Mouse (Mus musculus): Measurements from ENCODE around the gene Ttk. TPM values are rescaled to one million over a fixed set of nuclear protein-coding genes. Genes with fewer than 3 reads are reported as not detected.
A peak's percentile ranks its signal among the peaks of the same experiment; 100 is the strongest.

Gene Ttk
- polyA plus RNA-seq (2015; fragmentation: Nextera tagmentation; extraction: Ambion mirVana), result 3.4 and 9.3 TPM in 2 replicates

DNA sequence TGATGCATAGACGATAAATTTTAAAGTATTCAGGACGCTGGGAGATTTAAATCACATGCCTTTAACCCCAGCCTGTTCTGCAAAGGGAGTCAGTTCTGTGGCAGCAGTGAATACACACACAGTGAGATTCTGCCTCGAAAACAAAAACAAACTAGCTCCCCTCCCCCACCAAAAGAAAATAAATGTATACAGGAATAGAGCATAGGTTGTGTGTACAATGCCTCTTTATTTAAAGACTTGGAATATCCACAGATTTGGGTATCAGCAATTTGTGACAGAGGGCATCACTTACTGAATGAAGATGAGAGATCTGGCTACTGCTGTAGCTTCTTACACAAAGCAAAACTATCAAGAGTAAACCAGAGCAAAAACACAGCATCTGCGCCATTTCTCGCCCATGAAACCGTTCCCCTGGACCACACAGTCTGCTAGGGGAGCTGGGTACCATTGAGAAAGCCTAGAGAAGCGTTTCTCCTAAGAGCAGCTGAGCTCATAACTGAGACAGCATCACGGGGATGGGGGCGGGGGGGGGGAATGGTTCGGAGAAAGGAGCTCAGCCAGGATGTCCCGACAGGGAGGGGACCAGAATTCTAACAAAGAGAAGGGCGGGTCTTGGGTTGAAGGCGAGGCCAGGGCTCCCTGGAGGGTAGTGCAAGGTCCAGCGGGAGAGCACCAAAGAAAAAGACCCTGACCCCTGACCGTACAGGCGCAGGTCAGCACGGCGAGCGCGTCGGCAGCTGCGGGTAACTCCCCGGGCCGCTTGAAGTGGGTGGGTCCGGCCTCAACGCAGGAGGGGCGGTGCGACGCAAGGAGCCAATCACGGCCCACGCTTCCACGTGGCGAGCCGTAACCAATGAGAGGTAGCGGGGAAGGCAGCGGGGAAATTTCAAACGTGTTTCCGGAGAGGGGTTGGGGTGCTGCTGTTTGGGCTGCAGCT lies at the start of gene Ttk:
Gene Ttk (plus strand): TSS at position 879 of the 937 bp plus-strand sequence.
- H3K27me3 ChIP-seq (replicated peaks), result no peaks in the 10 kb centered on the region
- no peaks in the 10 kb centered on the region for H3K9me3 ChIP-seq (replicated peaks)
- ATAC-seq (ENCODE audit: low FRiP score), result peak; percentile 100
- H3K27ac ChIP-seq (replicated peaks), result peak within 1 kb of the TSS; percentile 97
- WGBS, result under 1% methylated on average over 38 of the region's 38 CpGs
- peak within 1 kb of the TSS; percentile 97 for H3K4me2 ChIP-seq
- peak within 1 kb of the TSS; percentile 76 for H3K9ac ChIP-seq (replicated peaks)
- peaks cover 5% of the 10 kb centered on the region for H3K4me1 ChIP-seq
- H3K4me3 ChIP-seq (replicated peaks), result peak within 1 kb of the TSS; percentile 72
- H3K36me3 ChIP-seq, result no peaks in the 10 kb centered on the region

DNA sequence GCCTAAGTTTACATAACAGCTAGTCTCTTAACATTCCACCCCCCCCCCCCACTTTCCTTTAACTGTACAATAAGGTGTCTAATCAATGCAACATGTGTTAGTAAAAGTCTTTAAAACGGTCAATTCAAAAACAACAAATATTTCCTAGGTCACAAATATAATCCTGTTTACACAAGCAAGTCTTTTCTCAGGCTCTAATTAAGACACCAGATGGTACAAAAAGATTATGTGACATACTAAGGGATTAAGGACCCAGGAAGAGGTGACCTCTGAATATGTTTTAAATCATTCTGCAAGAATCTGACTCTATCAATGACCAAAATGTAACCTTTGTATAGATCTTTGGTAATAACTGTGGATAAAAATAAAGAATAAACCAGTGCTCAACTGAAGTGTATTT lies 49.0 kb upstream of the Ttk start:
- Histone ChIP-seq H3K36me3 (peaks cover 49% of the 10 kb centered on the region), H3K9me3 (replicated peaks) (no peaks in the 10 kb centered on the region), H3K4me3 (replicated peaks) (no peak overlapping the region), H3K27me3 (replicated peaks) (no peaks in the 10 kb centered on the region), H3K27ac (replicated peaks) (no peak overlapping the region), H3K4me1 (no peaks in the 10 kb centered on the region), H3K4me2 (no peak overlapping the region), H3K9ac (replicated peaks) (no peak overlapping the region)
- ATAC-seq (ENCODE audit: low FRiP score), result no peak
- WGBS, result 90% methylated on average over 1 of the region's 1 CpGs

DNA sequence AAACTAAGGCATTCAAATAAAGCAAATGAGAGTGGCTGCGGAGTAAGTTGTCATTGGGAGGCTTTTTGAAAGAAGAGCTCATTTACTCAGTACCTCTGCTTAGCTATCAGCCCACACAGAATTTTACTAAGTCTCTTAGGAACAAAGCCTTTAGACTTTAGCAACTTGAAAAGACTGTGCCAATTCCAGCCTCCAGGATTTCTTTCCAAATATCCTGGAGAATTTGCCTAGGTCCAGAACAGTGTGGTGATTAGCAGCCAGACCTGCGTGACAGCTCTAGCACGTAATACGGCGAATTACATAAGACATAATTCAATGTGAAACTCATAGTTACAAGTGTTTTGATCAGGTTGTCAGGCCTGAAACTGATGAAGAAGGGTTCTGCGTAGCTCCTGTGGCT lies 45.2 kb upstream of the Ttk start:
- H3K36me3 ChIP-seq, result peaks cover 29% of the 10 kb centered on the region
- H3K9ac ChIP-seq (replicated peaks), result no peak overlapping the region
- H3K9me3 ChIP-seq (replicated peaks), result no peaks in the 10 kb centered on the region
- no peak overlapping the region for H3K4me2 ChIP-seq
- WGBS, result 93% methylated on average over 6 of the region's 6 CpGs
- H3K27me3 ChIP-seq (replicated peaks), result no peaks in the 10 kb centered on the region
- H3K4me1 ChIP-seq, result no peaks in the 10 kb centered on the region
- no peak overlapping the region for H3K27ac ChIP-seq (replicated peaks)
- no peak overlapping the region for H3K4me3 ChIP-seq (replicated peaks)
- ATAC-seq (ENCODE audit: low FRiP score), result no peak

DNA sequence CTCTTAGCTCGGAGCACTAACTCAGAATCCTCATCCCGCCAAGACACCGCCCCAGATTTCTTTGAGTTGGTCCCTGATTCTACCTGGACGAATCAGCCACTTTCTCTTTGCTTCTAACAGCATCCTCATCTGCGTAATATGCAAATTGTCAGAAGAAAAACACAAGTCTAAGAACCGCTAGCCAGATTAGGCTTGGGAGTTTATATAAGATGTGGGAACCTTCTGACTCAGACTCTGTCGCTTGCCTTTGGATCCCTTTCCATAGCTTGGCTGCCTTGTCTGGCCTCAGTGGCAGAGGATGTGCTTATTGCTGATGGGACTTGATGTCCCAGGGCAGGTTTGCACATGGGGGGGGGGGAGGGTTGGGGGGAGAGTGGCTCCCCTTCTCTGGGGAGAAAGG lies 37.6 kb upstream of the Ttk start:
- Histone ChIP-seq H3K27me3 (replicated peaks) (no peaks in the 10 kb centered on the region), H3K9ac (replicated peaks) (no peak overlapping the region), H3K36me3 (0 out of 2 replicates have a peak, but pooled peaks cover 3% of the 10 kb centered on the region), H3K4me2 (no peak overlapping the region), H3K4me1 (peaks cover 6% of the 10 kb centered on the region; the same call in 1 of the 2 replicates), H3K4me3 (replicated peaks) (no peak overlapping the region), H3K9me3 (replicated peaks) (no peaks in the 10 kb centered on the region), H3K27ac (replicated peaks) (no peak overlapping the region)
- WGBS, result 92% methylated on average over 7 of the region's 7 CpGs
- no peak for ATAC-seq (ENCODE audit: low FRiP score)

- 0 out of 2 replicates have a peak, but pooled peaks cover under 1% of the 10 kb centered on the region for H3K36me3 ChIP-seq
- no peak for ATAC-seq (ENCODE audit: low FRiP score)
- WGBS, result 74% methylated on average over 8 of the region's 8 CpGs
- peaks cover 15% of the 10 kb centered on the region; the same call in 1 of the 2 replicates for H3K4me1 ChIP-seq
- no peak overlapping the region for H3K9ac ChIP-seq (replicated peaks)
- H3K4me3 ChIP-seq (replicated peaks), result no peak overlapping the region
- H3K27ac ChIP-seq (replicated peaks), result no peak overlapping the region
- no peaks in the 10 kb centered on the region for H3K9me3 ChIP-seq (replicated peaks)
- no peak overlapping the region for H3K4me2 ChIP-seq
- no peaks in the 10 kb centered on the region for H3K27me3 ChIP-seq (replicated peaks)
These were observed 36.6 kb upstream of the Ttk start for GRCm38 (mm10) chr9:83797898-83798297.

DNA sequence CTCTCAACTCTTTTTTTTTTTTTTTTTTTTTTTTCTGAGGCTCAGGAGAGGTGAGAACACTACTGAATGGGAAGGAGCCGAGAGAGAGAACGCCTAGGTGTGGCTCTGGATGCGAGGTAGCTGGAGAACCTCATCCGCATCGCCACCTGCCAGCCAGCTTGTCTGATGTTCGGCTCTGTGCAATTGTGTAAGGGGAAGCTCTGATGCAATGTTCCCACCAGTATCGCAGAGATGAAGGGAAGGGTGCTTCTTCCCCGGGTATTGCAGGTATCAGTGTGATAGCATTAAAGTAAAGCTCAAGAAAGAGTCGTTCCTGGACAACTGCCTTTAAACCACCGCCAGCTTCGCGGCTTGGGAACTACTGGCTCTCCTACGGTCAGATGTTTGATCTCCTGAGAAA lies 30.1 kb upstream of the Ttk start:
- H3K27ac ChIP-seq (replicated peaks), result no peak overlapping the region
- no peak for ATAC-seq (ENCODE audit: low FRiP score)
- H3K9me3 ChIP-seq (replicated peaks), result no peaks in the 10 kb centered on the region
- peaks cover 34% of the 10 kb centered on the region for H3K4me1 ChIP-seq
- WGBS, result 60% methylated on average over 13 of the region's 13 CpGs
- peak overlapping the region; percentile 80 for H3K4me2 ChIP-seq
- H3K4me3 ChIP-seq (replicated peaks), result peak overlapping the region; percentile 90
- no peaks in the 10 kb centered on the region for H3K27me3 ChIP-seq (replicated peaks)
- H3K9ac ChIP-seq (replicated peaks), result peak overlapping the region; percentile 94; the same call in 1 of the 2 replicates
- H3K36me3 ChIP-seq, result no peaks in the 10 kb centered on the region

DNA sequence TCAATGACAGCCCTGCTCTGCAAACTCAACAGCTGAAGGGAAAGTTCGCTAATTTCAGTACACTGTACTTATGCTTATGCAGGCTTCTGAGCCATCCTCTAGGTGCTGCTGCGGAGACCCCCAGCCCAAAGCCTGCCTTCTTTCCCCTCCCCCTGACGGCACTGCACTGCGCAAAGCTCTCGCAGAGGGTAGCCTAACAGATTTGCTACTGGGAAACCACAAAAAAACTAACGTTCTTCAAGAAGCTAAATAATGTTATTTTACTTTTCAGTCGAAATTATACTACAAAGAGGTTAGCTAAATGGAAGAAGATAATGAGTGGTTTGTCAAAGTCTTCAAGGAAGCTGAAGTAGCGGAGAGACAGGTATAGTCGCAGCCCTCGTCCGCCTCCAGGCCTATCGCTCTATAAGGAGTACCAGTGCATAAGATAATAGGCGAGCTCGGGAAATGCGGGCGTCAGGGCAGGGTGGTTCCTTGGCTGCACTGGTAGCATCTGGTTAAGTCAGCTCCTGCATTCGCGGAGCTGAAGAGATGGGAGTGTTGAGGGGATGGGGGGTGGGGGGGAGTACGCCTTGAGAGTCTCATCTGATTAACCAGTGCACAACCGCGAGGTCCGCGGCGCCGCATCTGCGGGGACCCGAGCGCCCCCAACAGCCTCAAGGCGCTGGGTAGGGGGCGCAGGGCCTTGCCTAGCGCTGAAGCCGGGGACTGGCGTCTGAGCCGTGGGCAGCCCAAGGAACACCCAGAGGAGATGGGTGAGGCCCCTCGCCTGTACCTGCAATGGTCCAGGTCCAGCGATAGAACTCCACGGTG lies 29.1 kb upstream of the Ttk start:
- WGBS, result 0% methylated on average over 37 of the region's 37 CpGs
- peak overlapping the region; percentile 94 for H3K27ac ChIP-seq (replicated peaks)
- H3K4me1 ChIP-seq, result peaks cover 34% of the 10 kb centered on the region
- peak overlapping the region; percentile 80 for H3K4me2 ChIP-seq
- no peaks in the 10 kb centered on the region for H3K36me3 ChIP-seq
- peak overlapping the region; percentile 94 for H3K9ac ChIP-seq (replicated peaks)
- no peaks in the 10 kb centered on the region for H3K27me3 ChIP-seq (replicated peaks)
- ATAC-seq (ENCODE audit: low FRiP score), result peak; percentile 89
- no peaks in the 10 kb centered on the region for H3K9me3 ChIP-seq (replicated peaks)
- peak overlapping the region; percentile 90 for H3K4me3 ChIP-seq (replicated peaks)

DNA sequence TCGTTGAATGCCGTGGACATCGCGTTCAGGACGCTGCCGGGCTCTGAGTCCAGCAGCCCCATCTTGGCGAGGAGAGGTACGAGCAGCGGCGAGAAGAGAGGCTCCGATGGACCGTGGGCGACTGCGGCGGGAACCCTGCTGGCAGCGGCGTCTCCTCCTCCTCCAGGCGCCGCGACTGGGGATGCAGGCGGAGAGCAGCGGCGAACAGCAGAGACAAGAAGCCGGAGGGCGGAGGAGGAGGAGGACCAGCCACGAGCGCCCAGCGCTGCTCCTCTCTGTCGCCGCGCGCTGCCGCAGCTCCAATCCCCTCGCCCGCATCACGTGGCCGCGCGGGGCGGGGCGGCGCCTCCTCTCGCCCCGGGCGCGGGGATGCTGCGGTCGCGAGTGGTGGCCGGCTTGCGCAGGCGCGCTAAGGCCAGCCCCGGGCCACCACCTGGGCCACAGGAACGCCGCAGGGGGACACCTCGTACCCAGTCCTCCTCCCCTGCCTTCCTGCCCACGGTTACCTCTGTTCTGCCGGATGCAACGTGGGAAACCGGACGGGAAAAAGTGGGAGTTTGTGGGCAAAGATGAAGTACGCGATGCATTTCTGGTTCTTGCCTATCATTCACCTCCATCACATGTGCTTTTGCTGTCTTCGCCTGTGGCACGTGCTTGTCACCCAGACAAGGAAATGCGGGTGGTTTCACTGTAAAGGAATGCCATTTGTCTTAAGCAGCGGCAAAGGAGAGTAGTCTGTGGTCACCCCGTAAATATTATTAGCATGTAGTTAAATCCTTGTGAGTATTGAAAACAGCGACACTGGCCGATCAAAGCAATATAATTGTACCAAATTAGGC lies 28.3 kb upstream of the Ttk start, which contains the start of gene Elovl4:
Gene Elovl4 (minus strand): TSS at position 301 of the 839 bp plus-strand sequence.
- H3K4me3 ChIP-seq (replicated peaks), result peak within 1 kb of the TSS; percentile 90
- H3K4me1 ChIP-seq, result peaks cover 34% of the 10 kb centered on the region
- H3K27ac ChIP-seq (replicated peaks), result peak within 1 kb of the TSS; percentile 94
- under 1% methylated on average over 65 of the region's 71 CpGs for WGBS
- H3K9ac ChIP-seq (replicated peaks), result peak within 1 kb of the TSS; percentile 94
- H3K36me3 ChIP-seq, result no peaks in the 10 kb centered on the region
- peak within 1 kb of the TSS; percentile 80 for H3K4me2 ChIP-seq
- H3K27me3 ChIP-seq (replicated peaks), result no peaks in the 10 kb centered on the region
- no peaks in the 10 kb centered on the region for H3K9me3 ChIP-seq (replicated peaks)
- peak; percentile 95 for ATAC-seq (ENCODE audit: low FRiP score)

DNA sequence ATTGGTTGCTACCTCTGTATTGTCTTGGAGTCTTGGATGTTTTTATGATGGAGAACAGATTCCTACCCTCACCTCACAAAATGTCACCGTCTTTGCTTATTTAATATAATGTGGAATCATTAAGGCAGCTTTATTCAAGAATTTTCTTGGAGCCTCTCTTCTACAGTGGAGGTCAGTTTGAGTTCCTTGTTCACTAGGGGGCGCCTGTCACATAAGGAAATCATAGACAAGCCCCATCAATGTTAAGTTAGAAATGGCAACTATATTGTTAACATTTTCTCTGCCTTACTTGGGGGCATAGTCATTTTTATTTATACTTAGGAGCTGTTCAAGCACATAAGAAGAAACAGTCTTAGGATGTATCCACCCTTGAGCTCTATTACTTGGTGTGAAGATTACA lies 26.9 kb upstream of the Ttk start:
- no peaks in the 10 kb centered on the region for H3K27me3 ChIP-seq (replicated peaks)
- H3K4me1 ChIP-seq, result peaks cover 25% of the 10 kb centered on the region
- no peak overlapping the region for H3K9ac ChIP-seq (replicated peaks)
- H3K36me3 ChIP-seq, result no peaks in the 10 kb centered on the region
- H3K4me2 ChIP-seq, result no peak overlapping the region
- 4% methylated on average over 2 of the region's 2 CpGs for WGBS
- ATAC-seq (ENCODE audit: low FRiP score), result no peak
- no peak overlapping the region for H3K27ac ChIP-seq (replicated peaks)
- H3K9me3 ChIP-seq (replicated peaks), result no peaks in the 10 kb centered on the region
- H3K4me3 ChIP-seq (replicated peaks), result no peak overlapping the region

DNA sequence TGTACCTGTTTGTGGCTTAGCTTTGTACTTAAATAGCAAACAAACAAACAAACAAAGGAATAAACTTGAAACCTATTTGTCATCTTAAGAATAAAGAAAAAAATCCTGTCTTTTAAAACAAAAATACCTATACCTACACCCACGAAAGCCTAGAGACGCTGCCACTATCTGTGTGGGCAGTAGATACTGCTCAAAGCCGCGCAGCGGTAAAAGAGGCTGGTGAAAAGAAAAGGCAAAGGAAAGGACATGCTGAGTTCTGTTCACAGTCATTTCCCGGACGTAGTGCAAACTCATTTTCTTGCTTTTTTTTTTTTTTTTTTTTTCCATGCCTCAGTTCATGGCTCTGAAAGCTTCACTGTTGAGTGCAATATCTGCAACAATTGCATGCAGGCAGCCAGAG lies 15.3 kb upstream of the Ttk start:
- Histone ChIP-seq H3K27me3 (replicated peaks) (no peaks in the 10 kb centered on the region), H3K27ac (replicated peaks) (no peak overlapping the region), H3K4me1 (no peaks in the 10 kb centered on the region), H3K9me3 (replicated peaks) (no peaks in the 10 kb centered on the region), H3K4me3 (replicated peaks) (no peak overlapping the region), H3K9ac (replicated peaks) (no peak overlapping the region), H3K4me2 (no peak overlapping the region), H3K36me3 (no peaks in the 10 kb centered on the region)
- ATAC-seq (ENCODE audit: low FRiP score), result no peak
- 71% methylated on average over 7 of the region's 7 CpGs for WGBS

DNA sequence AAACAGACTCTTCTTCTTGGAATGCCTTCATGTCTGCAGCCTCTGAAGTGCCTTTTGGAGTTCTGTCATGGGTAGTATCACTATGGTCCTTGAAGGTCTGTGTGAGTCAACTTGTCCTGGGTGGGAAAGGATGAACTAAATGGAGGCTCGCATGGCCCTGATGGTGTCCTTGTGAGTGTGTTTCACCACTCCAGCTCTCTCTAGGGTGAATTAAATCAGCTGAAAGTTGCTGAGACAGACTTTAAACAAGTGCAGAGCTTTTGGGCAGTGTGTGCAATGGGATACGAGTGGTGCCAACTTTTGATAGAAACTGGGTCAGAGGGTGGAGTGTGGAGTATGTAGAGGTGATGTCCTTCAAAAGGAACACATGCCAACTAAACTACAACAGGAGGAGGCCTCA lies 13.5 kb upstream of the Ttk start:
- no peaks in the 10 kb centered on the region for H3K36me3 ChIP-seq
- H3K4me2 ChIP-seq, result no peak overlapping the region
- no peaks in the 10 kb centered on the region for H3K27me3 ChIP-seq (replicated peaks)
- H3K9me3 ChIP-seq (replicated peaks), result no peaks in the 10 kb centered on the region
- no peaks in the 10 kb centered on the region for H3K4me1 ChIP-seq
- no peak overlapping the region for H3K4me3 ChIP-seq (replicated peaks)
- ATAC-seq (ENCODE audit: low FRiP score), result no peak
- H3K27ac ChIP-seq (replicated peaks), result no peak overlapping the region
- H3K9ac ChIP-seq (replicated peaks), result no peak overlapping the region
- 94% methylated on average over 2 of the region's 2 CpGs for WGBS

All from neural tube, embryonic 15.5 days (tissue).